21 mouse cellular contexts compared by ENCODE assay signal in the genomic region with DNA sequence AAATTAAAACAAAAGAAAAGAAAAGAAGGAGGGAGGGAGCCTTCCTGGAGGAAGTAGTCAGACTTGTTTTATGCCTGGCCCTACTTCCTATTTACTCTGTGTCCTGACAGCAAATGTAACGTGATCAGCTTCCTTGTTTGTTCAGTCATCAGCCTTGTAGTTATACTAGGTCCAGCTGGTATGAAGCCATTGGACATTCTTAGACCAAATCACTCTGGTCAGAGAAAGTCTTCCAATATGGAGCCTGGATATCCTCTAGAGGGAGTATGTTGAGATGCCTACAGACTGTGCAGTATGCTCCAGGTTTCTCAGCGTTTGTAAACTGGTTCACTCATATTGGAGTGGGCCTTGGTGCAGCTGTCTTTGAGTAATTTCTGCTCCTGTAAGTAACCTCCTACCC.
DNase-seq lines count a peak whose midpoint lies in the region; ATAC-seq and TF ChIP-seq lines count a peak whose summit lies in the region.
"Had no signal": no experiment of that assay in that cellular context is flagged by ENCODE, and none has a peak within 500 bp of the region (broad histone marks: within the 10 kb centered on the region; RNA-seq: fewer than 3 reads in every experiment).

No protein-coding gene starts in this region.

- no peaks in the 10 kb centered on the region for H3K79me2 ChIP-seq in MEL (ENCODE audit: control insufficient read depth, insufficient read depth, low read length, poor library complexity)

- TF ChIP-seq POLR2A in MEL (IDR thresholded peaks at IDR 0.05; ENCODE audit: control insufficient read depth in 1 of 2, insufficient read depth in 1 of 2, low read depth in 1 of 2, low read length in 2 of 2, poor library complexity in 1 of 2): no peak

- DNase-seq in kidney, postnatal 0 days (ENCODE audit: low spot score): peak; percentile 20
- no peak for DNase-seq in kidney, adult 11 months
- peak; percentile 33 for DNase-seq in lung, postnatal 0 days (ENCODE audit: low spot score)
- DNase-seq in lung, postnatal 4 days: no peak
- DNase-seq in MEL (ENCODE audit: low read depth, low spot score): peak; percentile 15
- DNase-seq in large intestine, adult 2 months (ENCODE audit: low read depth, low spot score): peak; percentile 16
- DNase-seq: adrenal gland, postnatal 14 days; cerebellum, adult 11 months; cerebellum, postnatal 14 days; embryo, embryonic 11 days; forebrain, postnatal 0 days; kidney, postnatal 10 days; right cerebral cortex, postnatal 4 days had no signal

- no peaks in the 10 kb centered on the region for H3K36me3 ChIP-seq in kidney, postnatal 0 days (ENCODE audit: insufficient read depth, low read length)
- no peaks in the 10 kb centered on the region for H3K36me3 ChIP-seq in lung, postnatal 0 days (ENCODE audit: insufficient read depth, low read length)
- no peaks in the 10 kb centered on the region for H3K36me3 ChIP-seq in MEL (ENCODE audit: control insufficient read depth in 1 of 2, insufficient read depth in 2 of 2, low read length in 2 of 2)

- no peak overlapping the region for H3K4me2 ChIP-seq in kidney, postnatal 0 days (ENCODE audit: low read length)
- H3K4me2 ChIP-seq in lung, postnatal 0 days (replicated peaks; ENCODE audit: low read depth, low read length): no peak overlapping the region
- H3K4me2 ChIP-seq: limb, embryonic 13.5 days had no signal

- no peak overlapping the region for H3K27ac ChIP-seq in kidney, postnatal 0 days
- no peak overlapping the region for H3K27ac ChIP-seq in lung, postnatal 0 days (ENCODE audit: low read length)
- H3K27ac ChIP-seq in MEL (ENCODE audit: control insufficient read depth, low read depth, low read length): no peak overlapping the region
- H3K27ac ChIP-seq: heart, embryonic 10.5 days; left cerebral cortex, adult 2 months; limb, embryonic 13.5 days had no signal

- 44% methylated on average over 2 of the region's 2 CpGs for WGBS in kidney, postnatal 0 days
- 49% methylated on average over 2 of the region's 2 CpGs for WGBS in lung, postnatal 0 days
- WGBS in large intestine, adult 2 months: 43% methylated on average over 2 of the region's 2 CpGs

- H3K9ac ChIP-seq in kidney, postnatal 0 days (ENCODE audit: low read depth, low read length): no peak overlapping the region
- H3K9ac ChIP-seq in lung, postnatal 0 days (replicated peaks; ENCODE audit: low read depth): no peak overlapping the region
- H3K9ac ChIP-seq in MEL (ENCODE audit: control insufficient read depth, low read depth, low read length, poor library complexity, severe bottlenecking): no peak overlapping the region
- H3K9ac ChIP-seq: forebrain, postnatal 0 days; limb, embryonic 13.5 days had no signal

- peak; percentile 21; the same call in 1 of the 2 replicates for TF ChIP-seq CTCF in kidney, postnatal 0 days (IDR thresholded peaks at IDR 0.05; ENCODE audit: low read depth)
- 0 out of 2 replicates have a peak, but pooled peaks have one; percentile 12 for TF ChIP-seq CTCF in lung, postnatal 0 days (IDR thresholded peaks at IDR 0.05)
- no peak for TF ChIP-seq CTCF in MEL (IDR thresholded peaks at IDR 0.05 in 2 of 3, conservative IDR thresholded peaks at IDR 0.05 in 1 of 3; ENCODE audit: control insufficient read depth in 1 of 3, insufficient read depth in 1 of 3, low read depth in 2 of 3, low read length in 3 of 3, poor library complexity in 1 of 3, severe bottlenecking in 1 of 3)

- no peaks in the 10 kb centered on the region for H3K27me3 ChIP-seq in kidney, postnatal 0 days (ENCODE audit: insufficient read depth, low read length)
- H3K27me3 ChIP-seq in lung, postnatal 0 days (replicated peaks; ENCODE audit: insufficient read depth, low read length): no peaks in the 10 kb centered on the region
- no peaks in the 10 kb centered on the region for H3K27me3 ChIP-seq in MEL (ENCODE audit: control insufficient read depth in 1 of 2, insufficient read depth in 2 of 2, low read length in 2 of 2)
- H3K27me3 ChIP-seq: limb, embryonic 13.5 days had no signal

- no peak overlapping the region for H3K4me3 ChIP-seq in kidney, postnatal 0 days (replicated peaks; ENCODE audit: low read depth, low read length)
- no peak overlapping the region for H3K4me3 ChIP-seq in lung, postnatal 0 days (ENCODE audit: low read depth, low read length)
- H3K4me3 ChIP-seq in MEL (ENCODE audit: control insufficient read depth in 1 of 2, insufficient read depth in 1 of 2, low read depth in 2 of 2, low read length in 2 of 2): no peak overlapping the region
- H3K4me3 ChIP-seq: heart, embryonic 10.5 days; left cerebral cortex, adult 2 months; limb, embryonic 13.5 days had no signal

- TF ChIP-seq RAD21 in MEL (IDR thresholded peaks at IDR 0.05; ENCODE audit: low read depth, low read length): no peak

- no peak for ATAC-seq in kidney, postnatal 0 days (replicated peaks; ENCODE audit: low FRiP score, low read depth)
- peak; percentile 37; the same call in 1 of the 2 replicates for ATAC-seq in lung, postnatal 0 days
- no peak; the same call in 1 of the 2 replicates for ATAC-seq in monocyte, adult 5-6 weeks (replicated peaks; ENCODE audit: insufficient number of reproducible peaks, low FRiP score, low TSS enrichment, poor library complexity, severe bottlenecking)
- ATAC-seq: activated CD4-positive, CD25-positive, alpha-beta regulatory T cell, adult 4 months; CD4-positive, CD25-positive, alpha-beta regulatory T cell, adult 4 months; forebrain, postnatal 0 days; inflammation-experienced regulatory T-cells, adult 6 months; midbrain, embryonic 16.5 days had no signal

- no peak for TF ChIP-seq EP300 in lung, postnatal 0 days (IDR thresholded peaks at IDR 0.05)
- TF ChIP-seq EP300 in MEL (IDR thresholded peaks at IDR 0.05; ENCODE audit: low read depth in 1 of 2, low read length in 2 of 2): no peak

- no peaks in the 10 kb centered on the region for H3K4me1 ChIP-seq in kidney, postnatal 0 days (replicated peaks; ENCODE audit: insufficient read depth, low read length)
- no peaks in the 10 kb centered on the region for H3K4me1 ChIP-seq in lung, postnatal 0 days (ENCODE audit: insufficient read depth, low read depth, low read length)
- H3K4me1 ChIP-seq in MEL (ENCODE audit: control insufficient read depth in 1 of 2, insufficient read depth in 2 of 2, low read length in 2 of 2): no peaks in the 10 kb centered on the region
- H3K4me1 ChIP-seq: heart, embryonic 10.5 days; limb, embryonic 13.5 days had no signal

- no peaks in the 10 kb centered on the region for H3K9me3 ChIP-seq in kidney, postnatal 0 days (replicated peaks; ENCODE audit: low read length)
- no peaks in the 10 kb centered on the region for H3K9me3 ChIP-seq in lung, postnatal 0 days (ENCODE audit: low read length)
- H3K9me3 ChIP-seq in MEL (replicated peaks; ENCODE audit: insufficient read depth, low read length): no peaks in the 10 kb centered on the region
- H3K9me3 ChIP-seq: heart, embryonic 10.5 days; limb, embryonic 13.5 days had no signal

TF ChIP-seq in MEL, 35 proteins besides CTCF, POLR2A, EP300 and RAD21:
- TF ChIP-seq ZMIZ1 (IDR thresholded peaks at IDR 0.05; ENCODE audit: low read depth, low read length) (0 out of 2 replicates have a peak, but pooled peaks have one; percentile 28), MAX (IDR thresholded peaks at IDR 0.05; ENCODE audit: low read length) (no peak)

Comparison
In these comparisons a context has a peak if more than half of its experiments do, and no peak if none do; other contexts are left out.
1. DNase-seq: peak in kidney, postnatal 0 days (single experiment), lung, postnatal 0 days (single experiment), MEL (single experiment) and large intestine, adult 2 months (single experiment); none in kidney, adult 11 months (single experiment) and lung, postnatal 4 days (0 of 2).
2. CTCF ChIP-seq: peak in kidney, postnatal 0 days (single experiment) and lung, postnatal 0 days (single experiment); none in MEL (0 of 3).